Mouse (Mus musculus) olfactory bulb, adult 2 months (tissue): Measurements from ENCODE around the gene Rap1gap.

Experiments used
- CTCF ChIP-seq: fragments of 200-500 bp; IDR thresholded peaks from 2 replicates; pipeline ENCODE4 v1.5.1; 2012; ENCODE audit warnings: low read depth, mild to moderate bottlenecking, low read length, moderate library complexity; ENCODE audit not compliant: insufficient read depth
- POLR2A ChIP-seq: fragments of 200-500 bp; IDR thresholded peaks from 2 replicates; pipeline ENCODE4 v1.6.1; 2012; ENCODE audit warnings: mild to moderate bottlenecking, low read depth, low read length, moderate library complexity; ENCODE audit not compliant: insufficient read depth

- TF ChIP-seq POLR2A (no peak), CTCF (no peak)
Observed at GRCm38 (mm10) chr4:137717005-137717404, 52.5 kb downstream of the Rap1gap start.
